Mouse (Mus musculus) left cerebral cortex, postnatal 14 days (tissue): ENCODE data around the gene Ccnc. TPM values are rescaled to one million over a fixed set of nuclear protein-coding genes. Genes with fewer than 3 reads are reported as not detected.

ENCODE experiments used
- DNase-seq, 2 experiments: peaks; one replicate each; pipeline ENCODE4 v3.0.0; 2021 to 2022; ENCODE audit warnings: low spot score in 2 of 2, mixed read lengths in 1 of 2
- intact Hi-C: fragments of 180-260 bp; cut with DNase I; formaldehyde crosslinking; loops from one replicate; pipeline ENCODE4 v1.15.1; 2025
- total RNA-seq, 2 experiments: library from RNA; stranded (reverse); gene quantifications; 2 replicates each; pipeline ENCODE4 v1.2.3; 2021

The Ccnc gene
- total RNA-seq, 2 experiments from 2014 or later, result 39.5 to 40.4 TPM

GRCm38 (mm10) chr4:21786268-21786667 is 58.8 kb downstream of the Ccnc start:
- intact Hi-C loops, result no loop called here
- no peak for DNase-seq

GRCm38 (mm10) chr4:21788903-21789302 is 61.4 kb downstream of the Ccnc start:
- DNase-seq, result no peak
- intact Hi-C loops, result no loop called here

GRCm38 (mm10) chr4:21789836-21790235 is 62.3 kb downstream of the Ccnc start:
- no peak for DNase-seq
- intact Hi-C loops, result no loop called here

- no peak for DNase-seq
- intact Hi-C loops, result no loop called here
Measured at GRCm38 (mm10) chr4:21793631-21794030, 66.1 kb downstream of the Ccnc start.

GRCm38 (mm10) chr4:21801013-21801412 is 73.5 kb downstream of the Ccnc start:
- intact Hi-C loops, result no loop called here
- no peak for DNase-seq

- DNase-seq, result no peak
- intact Hi-C loops, result no loop called here
Measured at GRCm38 (mm10) chr4:21801620-21802019, 74.1 kb downstream of the Ccnc start.

- DNase-seq, result no peak
- intact Hi-C loops, result no loop called here
Measured at GRCm38 (mm10) chr4:21807204-21807603, 79.7 kb downstream of the Ccnc start.

Other genes with a start within 250 kb of the Ccnc start
- gene Prdm13, start 41.7 kb upstream of the Ccnc start, total RNA-seq, result not detected
- gene Usp45, start 39.5 kb downstream of the Ccnc start, total RNA-seq, result 10 to 100 TPM; 36.7 to 42.9 TPM
- gene Tstd3, start 39.5 kb downstream of the Ccnc start, total RNA-seq, result 10 to 100 TPM; 17.9 to 18.6 TPM
- 100 to 1,000 TPM; 160 to 164 TPM for gene Pnisr, start 119.9 kb downstream of the Ccnc start, total RNA-seq
- 10 to 100 TPM; 12.3 to 12.5 TPM for gene Coq3, start 152.0 kb downstream of the Ccnc start, total RNA-seq
- gene Faxc, start 203.6 kb downstream of the Ccnc start, total RNA-seq, result 10 to 100 TPM; 86.9 to 91.7 TPM